Mouse (Mus musculus) neural tube, embryonic 13.5 days (tissue): ENCODE measurements at regions not wholly inside any gene's neighbourhood (a gene's known extent, or its start where the extent isn't known, plus 50 kb on each side); places are given as distances from the start of the nearest gene placed in this dataset.
"Not testable (repeated sequence)": the region's sequence is repeated elsewhere in the genome, so short reads cannot be mapped to it uniquely, and the experiment has no call there.

Source experiments
- ATAC-seq: fragments of 200-750 bp; cut with Nextera tagmentation; 2 replicates; pipeline ENCODE4 v1.8.0; 2017; ENCODE audit warnings: low read depth, mild to moderate bottlenecking, moderate TSS enrichment, moderate library complexity
- H3K27ac ChIP-seq: fragments of 300-500 bp; sonication (generic); replicated peaks from 2 replicates; pipeline ENCODE4 v1.5.1; 2015; ENCODE audit warnings: moderate library complexity, mild to moderate bottlenecking, inconsistent platforms
- H3K27me3 ChIP-seq: fragments of 300-500 bp; sonication (generic); 2 replicates; pipeline ENCODE4 v1.6.1; 2015; ENCODE audit warnings: mild to moderate bottlenecking, inconsistent platforms
- H3K36me3 ChIP-seq: fragments of 300-500 bp; sonication (generic); 2 replicates; pipeline ENCODE4 v1.6.1; 2015; ENCODE audit warnings: mild to moderate bottlenecking, inconsistent platforms
- H3K4me1 ChIP-seq: fragments of 300-500 bp; sonication (generic); replicated peaks from 2 replicates; pipeline ENCODE4 v1.6.1; 2015; ENCODE audit warnings: inconsistent platforms
- H3K4me2 ChIP-seq: fragments of 300-500 bp; sonication (generic); 2 replicates; pipeline ENCODE4 v1.6.1; 2015; ENCODE audit warnings: inconsistent platforms, mild to moderate bottlenecking, moderate library complexity
- H3K4me3 ChIP-seq: fragments of 300-500 bp; sonication (generic); 2 replicates; pipeline ENCODE4 v1.5.1; 2015; ENCODE audit warnings: mild to moderate bottlenecking, inconsistent platforms
- H3K9ac ChIP-seq: fragments of 300-500 bp; sonication (generic); 2 replicates; pipeline ENCODE4 v1.6.1; 2015; ENCODE audit warnings: moderate library complexity, mild to moderate bottlenecking, inconsistent platforms
- H3K9me3 ChIP-seq: fragments of 300-500 bp; sonication (generic); 2 replicates; pipeline ENCODE4 v1.6.1; 2016; ENCODE audit warnings: inconsistent platforms
- WGBS: fragments of 180-500 bp; shearing (Covaris S2); methylation state at CpG from one replicate; pipeline ENCODE4 v1.1.7; 2015; 5-methylcytosine and 5-hydroxymethylcytosine counted together

- H3K27me3 ChIP-seq: no peaks in the 10 kb centered on the region
- no peaks in the 10 kb centered on the region for H3K4me1 ChIP-seq
- no peaks in the 10 kb centered on the region for H3K36me3 ChIP-seq
- WGBS: 89% methylated on average over 6 of the region's 6 CpGs
- H3K9me3 ChIP-seq: no peaks in the 10 kb centered on the region
- no peak overlapping the region for H3K9ac ChIP-seq
- H3K4me3 ChIP-seq: no peak overlapping the region
- no peak overlapping the region for H3K27ac ChIP-seq
- ATAC-seq: no peak
- no peak overlapping the region for H3K4me2 ChIP-seq
Observed at GRCm38 (mm10) chr17:82484609-82485008, 730.5 kb upstream of the Pkdcc start.

GRCm38 (mm10) chr17:82457972-82458371, 719.8 kb upstream of the Slc8a1 start:
- Histone ChIP-seq H3K4me3 (no peak overlapping the region), H3K36me3 (no peaks in the 10 kb centered on the region), H3K27ac (no peak overlapping the region), H3K9me3 (no peaks in the 10 kb centered on the region), H3K4me2 (no peak overlapping the region), H3K27me3 (no peaks in the 10 kb centered on the region), H3K4me1 (peaks cover 4% of the 10 kb centered on the region; the same call in 1 of the 2 replicates), H3K9ac (no peak overlapping the region)
- 87% methylated on average over 5 of the region's 5 CpGs for WGBS
- no peak for ATAC-seq

GRCm38 (mm10) chr17:82453847-82454246, 715.7 kb upstream of the Slc8a1 start:
- Histone ChIP-seq H3K4me1 (peaks cover 4% of the 10 kb centered on the region; the same call in 1 of the 2 replicates), H3K9ac (no peak overlapping the region), H3K9me3 (no peaks in the 10 kb centered on the region), H3K27me3 (no peaks in the 10 kb centered on the region), H3K4me3 (no peak overlapping the region), H3K27ac (no peak overlapping the region), H3K36me3 (no peaks in the 10 kb centered on the region), H3K4me2 (no peak overlapping the region)
- WGBS: 29% methylated on average over 1 of the region's 1 CpGs
- no peak for ATAC-seq

- Histone ChIP-seq H3K4me2 (no peak overlapping the region), H3K27me3 (no peaks in the 10 kb centered on the region), H3K9ac (no peak overlapping the region), H3K27ac (no peak overlapping the region), H3K4me1 (no peaks in the 10 kb centered on the region), H3K36me3 (no peaks in the 10 kb centered on the region), H3K9me3 (no peaks in the 10 kb centered on the region), H3K4me3 (no peak overlapping the region)
- no peak for ATAC-seq
- 88% methylated on average over 3 of the region's 3 CpGs for WGBS
Observed at GRCm38 (mm10) chr17:82439105-82439504, 700.9 kb upstream of the Slc8a1 start.

GRCm38 (mm10) chr17:82437206-82437605, 699.0 kb upstream of the Slc8a1 start:
- Histone ChIP-seq H3K9ac (no peak overlapping the region), H3K27ac (no peak overlapping the region), H3K27me3 (no peaks in the 10 kb centered on the region), H3K36me3 (no peaks in the 10 kb centered on the region), H3K4me1 (no peaks in the 10 kb centered on the region), H3K9me3 (no peaks in the 10 kb centered on the region), H3K4me2 (no peak overlapping the region), H3K4me3 (no peak overlapping the region)
- WGBS: 84% methylated on average over 3 of the region's 3 CpGs
- ATAC-seq: no peak

- no peaks in the 10 kb centered on the region for H3K36me3 ChIP-seq
- no peaks in the 10 kb centered on the region for H3K4me1 ChIP-seq
- H3K4me3 ChIP-seq: no peak overlapping the region
- no peak overlapping the region for H3K27ac ChIP-seq
- H3K9ac ChIP-seq: no peak overlapping the region
- no peak for ATAC-seq
- H3K27me3 ChIP-seq: no peaks in the 10 kb centered on the region
- no peaks in the 10 kb centered on the region for H3K9me3 ChIP-seq
- 52% methylated on average over 3 of the region's 3 CpGs for WGBS
- H3K4me2 ChIP-seq: no peak overlapping the region
Observed at GRCm38 (mm10) chr17:82432678-82433077, 694.5 kb upstream of the Slc8a1 start.

- Histone ChIP-seq H3K4me3 (no peak overlapping the region), H3K4me2 (no peak overlapping the region), H3K27me3 (no peaks in the 10 kb centered on the region), H3K27ac (no peak overlapping the region), H3K9ac (no peak overlapping the region), H3K4me1 (no peaks in the 10 kb centered on the region), H3K36me3 (no peaks in the 10 kb centered on the region), H3K9me3 (no peaks in the 10 kb centered on the region)
- WGBS: 93% methylated on average over 2 of the region's 2 CpGs
- ATAC-seq: no peak
Observed at GRCm38 (mm10) chr17:82408296-82408695, 670.1 kb upstream of the Slc8a1 start.

- H3K4me1 ChIP-seq: no peaks in the 10 kb centered on the region
- no peaks in the 10 kb centered on the region for H3K27me3 ChIP-seq
- ATAC-seq: no peak
- no peaks in the 10 kb centered on the region for H3K36me3 ChIP-seq
- H3K4me3 ChIP-seq: no peak overlapping the region
- H3K9ac ChIP-seq: no peak overlapping the region
- no peak overlapping the region for H3K4me2 ChIP-seq
- 92% methylated on average over 1 of the region's 1 CpGs for WGBS
- H3K9me3 ChIP-seq: no peaks in the 10 kb centered on the region
- no peak overlapping the region for H3K27ac ChIP-seq
Observed at GRCm38 (mm10) chr17:82399328-82399727, 661.2 kb upstream of the Slc8a1 start.

GRCm38 (mm10) chr17:82379371-82379770, 641.2 kb upstream of the Slc8a1 start:
- H3K36me3 ChIP-seq, H3K4me1 ChIP-seq, H3K4me2 ChIP-seq, H3K9me3 ChIP-seq, H3K9ac ChIP-seq, H3K4me3 ChIP-seq, H3K27ac ChIP-seq, ATAC-seq, H3K27me3 ChIP-seq: not testable (repeated sequence)
- 72% methylated on average over 8 of the region's 11 CpGs for whole genome bisulfite sequencing

GRCm38 (mm10) chr17:82378248-82378820, 640.2 kb upstream of the Slc8a1 start:
- Histone ChIP-seq H3K27me3 (no peaks in the 10 kb centered on the region), H3K36me3 (no peaks in the 10 kb centered on the region), H3K9me3 (no peaks in the 10 kb centered on the region), H3K27ac (no peak overlapping the region), H3K9ac (no peak overlapping the region), H3K4me1 (no peaks in the 10 kb centered on the region), H3K4me2 (no peak overlapping the region), H3K4me3 (no peak overlapping the region)
- 85% methylated on average over 2 of the region's 2 CpGs for WGBS
- ATAC-seq: no peak

GRCm38 (mm10) chr17:82377176-82377592, 639.0 kb upstream of the Slc8a1 start:
- no peak for ATAC-seq
- Histone ChIP-seq H3K27me3 (no peaks in the 10 kb centered on the region), H3K4me3 (no peak overlapping the region), H3K4me1 (no peaks in the 10 kb centered on the region), H3K9ac (no peak overlapping the region), H3K9me3 (no peaks in the 10 kb centered on the region), H3K36me3 (no peaks in the 10 kb centered on the region), H3K4me2 (no peak overlapping the region), H3K27ac (no peak overlapping the region)
- 76% methylated on average over 1 of the region's 1 CpGs for WGBS

- H3K4me3 ChIP-seq: no peak overlapping the region
- H3K9ac ChIP-seq: no peak overlapping the region
- H3K4me1 ChIP-seq: no peaks in the 10 kb centered on the region
- no peak overlapping the region for H3K27ac ChIP-seq
- H3K4me2 ChIP-seq: no peak overlapping the region
- no peaks in the 10 kb centered on the region for H3K27me3 ChIP-seq
- H3K36me3 ChIP-seq: no peaks in the 10 kb centered on the region
- no peaks in the 10 kb centered on the region for H3K9me3 ChIP-seq
- no peak for ATAC-seq
Observed at GRCm38 (mm10) chr17:82367876-82368275, 629.7 kb upstream of the Slc8a1 start.

GRCm38 (mm10) chr17:82366001-82366400, 627.8 kb upstream of the Slc8a1 start:
- Histone ChIP-seq H3K9me3 (no peaks in the 10 kb centered on the region), H3K4me3 (no peak overlapping the region), H3K4me2 (no peak overlapping the region), H3K27me3 (no peaks in the 10 kb centered on the region), H3K27ac (no peak overlapping the region), H3K36me3 (no peaks in the 10 kb centered on the region), H3K4me1 (no peaks in the 10 kb centered on the region), H3K9ac (no peak overlapping the region)
- no peak for ATAC-seq
- whole genome bisulfite sequencing: 91% methylated on average over 4 of the region's 4 CpGs
